Mouse (Mus musculus) liver, embryonic 14.5 days (tissue): Measurements from ENCODE around the gene Bcl2l11. TPM values are rescaled to one million over a fixed set of nuclear protein-coding genes. Genes with fewer than 3 reads are reported as not detected.

Experiments
- ATAC-seq: fragments of 200-750 bp; cut with Nextera tagmentation; 2 replicates; pipeline ENCODE4 v1.8.0; 2017; ENCODE audit warnings: moderate number of reproducible peaks, mild to moderate bottlenecking, moderate library complexity; ENCODE audit not compliant: insufficient read depth
- DNase-seq, 3 experiments: peaks; one replicate each; pipeline ENCODE4 v3.0.0-alpha.2; 2012 to 2013; ENCODE audit warnings: low read depth in 3 of 3, low spot score in 3 of 3
- H3K27ac ChIP-seq: fragments of 300-500 bp; sonication (generic); 2 replicates; pipeline ENCODE4 v1.5.1; 2014; ENCODE audit warnings: moderate library complexity, mild to moderate bottlenecking, control low read depth, inconsistent platforms
- H3K27me3 ChIP-seq: fragments of 300-500 bp; sonication (generic); 2 replicates; pipeline ENCODE4 v1.6.1; 2014; ENCODE audit warnings: mild to moderate bottlenecking, low read length, moderate library complexity; ENCODE audit not compliant: control insufficient read depth, insufficient read depth
- H3K36me3 ChIP-seq: fragments of 300-500 bp; sonication (generic); replicated peaks from 2 replicates; pipeline ENCODE4 v1.6.1; 2014; ENCODE audit warnings: low read depth; ENCODE audit not compliant: control insufficient read depth, insufficient read depth
- H3K4me1 ChIP-seq, 2 experiments: fragments of 200-500 bp in 1 of 2; fragments of 300-500 bp in 1 of 2; sonication (generic) in 1 of 2; replicated peaks; 2 replicates each; pipeline ENCODE4 v1.6.1; 2012 to 2014; ENCODE audit warnings: antibody characterized with exemption in 1 of 2, inconsistent platforms in 1 of 2, low read length in 1 of 2; ENCODE audit not compliant: control insufficient read depth in 2 of 2, insufficient read depth in 2 of 2
- H3K4me2 ChIP-seq: fragments of 300-500 bp; sonication (generic); 2 replicates; pipeline ENCODE4 v1.6.1; 2014; ENCODE audit warnings: low read depth, mild to moderate bottlenecking, control low read depth, moderate library complexity
- H3K4me3 ChIP-seq, 2 experiments: fragments of 200-500 bp in 1 of 2; fragments of 300-500 bp in 1 of 2; sonication (generic) in 1 of 2; 2 replicates each; pipeline ENCODE4 v1.5.1; 2012 to 2014; ENCODE audit warnings: low read depth in 2 of 2, low read length in 2 of 2, mild to moderate bottlenecking in 2 of 2, control low read depth in 1 of 2, inconsistent platforms in 1 of 2, moderate library complexity in 1 of 2; ENCODE audit not compliant: insufficient read depth in 1 of 2
- H3K9ac ChIP-seq: fragments of 300-500 bp; sonication (generic); replicated peaks from 2 replicates; pipeline ENCODE4 v1.6.1; 2014; ENCODE audit warnings: mild to moderate bottlenecking, control low read depth, moderate library complexity
- H3K9me3 ChIP-seq: fragments of 300-500 bp; sonication (generic); 2 replicates; pipeline ENCODE4 v1.6.1; 2016; ENCODE audit warnings: low read length, mixed read lengths; ENCODE audit not compliant: control insufficient read depth
- CTCF ChIP-seq: IDR thresholded peaks from 2 replicates; pipeline ENCODE4 v1.5.1; 2016; ENCODE audit warnings: antibody characterized with exemption, low read depth, control low read depth
- EP300 ChIP-seq: IDR thresholded peaks from 2 replicates; pipeline ENCODE4 v1.6.1; 2016; ENCODE audit warnings: antibody characterized with exemption, low read depth
- WGBS: fragments of 180-500 bp; shearing (Covaris S2); extraction: QIAGEN DNeasy Blood & Tissue Kit; methylation state at CpG from one replicate; pipeline ENCODE4 v1.1.7; 2014; ENCODE audit not compliant: insufficient replicate concordance; 5-methylcytosine and 5-hydroxymethylcytosine counted together
- polyA plus RNA-seq, 2 experiments: library from polyadenylated mRNA; depleted of rRNA in 1 of 2; stranded (reverse) in 1 of 2; unstranded in 1 of 2; fragments of >200 nt; fragmentation: Nextera tagmentation in 1 of 2; extraction: Ambion mirVana in 1 of 2; gene quantifications; 2 replicates each; pipeline versions ENCODE4 v1.2.1 to v1.2.3; 2012 to 2014

The Bcl2l11 gene
- polyA plus RNA-seq, 2 experiments: 3.3 to 4.5 TPM

DNA sequence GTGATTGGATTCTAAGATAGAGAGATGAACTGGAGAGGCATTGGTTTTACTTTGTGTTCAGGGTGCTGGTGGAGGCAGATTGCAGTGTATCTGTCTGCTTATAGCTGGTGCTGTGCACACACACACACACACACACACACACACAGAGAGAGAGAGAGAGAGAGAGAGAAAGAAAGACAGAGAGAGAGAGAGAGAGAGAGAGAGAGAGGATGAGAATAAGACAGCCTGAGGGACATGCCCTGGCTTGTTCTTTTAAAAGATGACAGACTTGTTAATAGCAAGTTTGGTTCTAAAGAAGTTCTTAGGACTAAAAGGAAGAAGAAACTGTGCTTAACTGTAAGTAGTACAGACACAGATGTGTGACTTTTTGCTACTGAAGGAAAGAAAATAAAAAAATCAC lies 8.0 kb downstream of the Bcl2l11 start:
- TF ChIP-seq CTCF: no peak
- TF ChIP-seq EP300: no peak
- peaks cover 0 to 2% of the 10 kb centered on the region in 2 experiments; a peak in 1 of 4 replicates for H3K4me1 ChIP-seq
- H3K27me3 ChIP-seq: no peaks in the 10 kb centered on the region
- no peak overlapping the region for H3K9ac ChIP-seq
- peaks cover 15% of the 10 kb centered on the region; the same call in 1 of the 2 replicates for H3K36me3 ChIP-seq
- no peak for DNase-seq
- H3K27ac ChIP-seq: no peak overlapping the region
- ATAC-seq: no peak
- no peak overlapping the region for H3K4me3 ChIP-seq
- no peak overlapping the region for H3K4me2 ChIP-seq
- H3K9me3 ChIP-seq: no peaks in the 10 kb centered on the region

- DNase-seq: no peak
- no peak for ATAC-seq
Observed at GRCm38 (mm10) chr2:128134474-128134873, 8.6 kb downstream of the Bcl2l11 start.

GRCm38 (mm10) chr2:128134948-128135347 lies 9.1 kb downstream of the Bcl2l11 start:
- Histone ChIP-seq H3K9ac (no peak overlapping the region), H3K4me1 (peaks cover 0 to 2% of the 10 kb centered on the region in 2 experiments; a peak in 1 of 4 replicates), H3K27me3 (no peaks in the 10 kb centered on the region), H3K4me2 (no peak overlapping the region), H3K27ac (no peak overlapping the region), H3K36me3 (peaks cover 12% of the 10 kb centered on the region; the same call in 1 of the 2 replicates), H3K9me3 (no peaks in the 10 kb centered on the region), H3K4me3 (no peak overlapping the region)
- ATAC-seq: no peak
- no peak for DNase-seq
- no peak for TF ChIP-seq CTCF
- TF ChIP-seq EP300: no peak
- 76% methylated on average over 8 of the region's 8 CpGs for WGBS

More at GRCm38 (mm10) chr2:128134474-128134873, 8.6 kb downstream of the Bcl2l11 start:
- no peak overlapping the region for H3K27ac ChIP-seq
- no peak overlapping the region for H3K4me3 ChIP-seq
- WGBS: 73% methylated on average over 5 of the region's 5 CpGs
- H3K9ac ChIP-seq: no peak overlapping the region
- H3K36me3 ChIP-seq: peaks cover 15% of the 10 kb centered on the region; the same call in 1 of the 2 replicates
- H3K4me1 ChIP-seq: peaks cover 0 to 2% of the 10 kb centered on the region in 2 experiments; a peak in 1 of 4 replicates
- no peak overlapping the region for H3K4me2 ChIP-seq
- H3K9me3 ChIP-seq: no peaks in the 10 kb centered on the region
- TF ChIP-seq EP300 (no peak), CTCF (no peak)
- no peaks in the 10 kb centered on the region for H3K27me3 ChIP-seq

- no peak overlapping the region for H3K4me2 ChIP-seq
- ATAC-seq (peak; percentile 42; the same call in 1 of the 2 replicates), DNase-seq (no peak)
- no peak overlapping the region for H3K27ac ChIP-seq
- no peaks in the 10 kb centered on the region for H3K9me3 ChIP-seq
- TF ChIP-seq CTCF: no peak
- TF ChIP-seq EP300: no peak
- H3K4me1 ChIP-seq: peaks cover 0 to 6% of the 10 kb centered on the region in 2 experiments; a peak in 2 of 4 replicates
- H3K9ac ChIP-seq: no peak overlapping the region
- no peak overlapping the region for H3K4me3 ChIP-seq
- no peaks in the 10 kb centered on the region for H3K27me3 ChIP-seq
- 70% methylated on average over 16 of the region's 16 CpGs for WGBS
- peaks cover 7% of the 10 kb centered on the region; the same call in 1 of the 2 replicates for H3K36me3 ChIP-seq
Observed at GRCm38 (mm10) chr2:128136769-128137433, 11.1 kb downstream of the Bcl2l11 start.

DNA sequence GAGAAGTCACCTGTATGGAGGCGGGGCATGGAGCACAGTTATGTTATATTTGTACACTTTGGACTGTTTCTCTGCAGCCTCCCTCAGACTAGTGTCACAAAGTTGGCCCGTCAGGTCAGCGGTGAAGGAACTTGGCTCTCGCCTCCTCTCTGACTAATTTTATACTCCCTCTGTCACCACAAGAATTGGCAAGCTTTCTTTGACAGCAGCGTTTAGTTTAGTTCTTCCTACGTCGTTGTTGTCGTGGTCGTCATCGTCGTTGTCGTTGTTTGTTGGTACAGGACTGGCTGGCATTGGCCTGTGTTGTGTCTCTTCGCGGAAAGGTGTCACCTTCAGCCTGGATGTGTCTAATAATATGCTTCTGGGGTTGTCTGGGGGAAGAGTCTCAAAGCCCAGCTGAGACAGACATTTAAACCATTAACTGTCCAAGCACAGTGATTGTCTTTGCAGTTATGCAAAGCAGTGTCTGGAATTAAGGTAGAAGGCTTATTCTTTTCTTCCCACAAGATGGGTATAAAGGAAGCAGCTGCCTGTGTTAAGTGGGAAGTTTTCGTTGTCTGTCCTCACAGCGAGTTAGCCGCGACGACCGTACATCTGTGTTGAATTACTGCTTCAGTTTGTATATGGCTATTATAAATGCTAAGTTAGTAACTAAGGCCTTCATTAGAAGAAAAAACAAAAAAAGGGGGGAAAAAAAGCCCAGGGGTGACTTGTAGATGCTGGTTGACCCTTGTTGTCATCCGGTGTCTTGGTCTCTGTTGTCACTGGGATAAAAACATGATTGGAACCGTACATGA lies 11.8 kb downstream of the Bcl2l11 start:
- 83% methylated on average over 22 of the region's 22 CpGs for WGBS
- Histone ChIP-seq H3K4me2 (no peak overlapping the region), H3K36me3 (peaks cover 7% of the 10 kb centered on the region; the same call in 1 of the 2 replicates), H3K4me3 (no peak overlapping the region), H3K4me1 (peaks cover 0 to 6% of the 10 kb centered on the region in 2 experiments; a peak in 2 of 4 replicates), H3K9ac (no peak overlapping the region), H3K9me3 (no peaks in the 10 kb centered on the region), H3K27me3 (no peaks in the 10 kb centered on the region), H3K27ac (no peak overlapping the region)
- ATAC-seq (no peak), DNase-seq (no peak)
- TF ChIP-seq CTCF (no peak), EP300 (no peak)
